Mouse (Mus musculus) limb, embryonic 15.5 days (tissue): Measurements from ENCODE around the gene Slc23a2. TPM values are rescaled to one million over a fixed set of nuclear protein-coding genes. Genes with fewer than 3 reads are reported as not detected.

Source experiments
- ATAC-seq: fragments of 200-750 bp; cut with Nextera tagmentation; 2 replicates; pipeline ENCODE4 v1.8.0; 2017; ENCODE audit warnings: low read depth, moderate TSS enrichment; ENCODE audit not compliant: insufficient number of reproducible peaks, low FRiP score, low TSS enrichment
- H3K27ac ChIP-seq: fragments of 300-500 bp; sonication (generic); 2 replicates; pipeline ENCODE4 v1.5.1; 2015; ENCODE audit warnings: moderate library complexity, mild to moderate bottlenecking, inconsistent platforms
- H3K27me3 ChIP-seq: fragments of 300-500 bp; sonication (generic); 2 replicates; pipeline ENCODE4 v1.6.1; 2015; ENCODE audit warnings: inconsistent platforms
- H3K36me3 ChIP-seq: fragments of 300-500 bp; sonication (generic); 2 replicates; pipeline ENCODE4 v1.6.1; 2015; ENCODE audit warnings: inconsistent platforms
- H3K4me1 ChIP-seq: fragments of 300-500 bp; sonication (generic); 2 replicates; pipeline ENCODE4 v1.6.1; 2015; ENCODE audit warnings: inconsistent platforms
- H3K4me2 ChIP-seq: fragments of 300-500 bp; sonication (generic); 2 replicates; pipeline ENCODE4 v1.6.1; 2015; ENCODE audit warnings: mild to moderate bottlenecking, inconsistent platforms
- H3K4me3 ChIP-seq: fragments of 300-500 bp; sonication (generic); 2 replicates; pipeline ENCODE4 v1.5.1; 2015; ENCODE audit warnings: mild to moderate bottlenecking, inconsistent platforms
- H3K9ac ChIP-seq: fragments of 300-500 bp; sonication (generic); 2 replicates; pipeline ENCODE4 v1.6.1; 2015; ENCODE audit warnings: inconsistent platforms
- H3K9me3 ChIP-seq: fragments of 300-500 bp; sonication (generic); 2 replicates; pipeline ENCODE4 v1.6.1; 2016; ENCODE audit warnings: inconsistent platforms
- WGBS: fragments of 180-500 bp; shearing (Covaris S2); methylation state at CpG from one replicate; pipeline ENCODE4 v1.1.7; 2015; 5-methylcytosine and 5-hydroxymethylcytosine counted together
- polyA plus RNA-seq: library from polyadenylated mRNA; unstranded; fragments of >200 nt; fragmentation: Nextera tagmentation; extraction: Ambion mirVana; gene quantifications from 2 replicates; pipeline ENCODE4 v1.2.1, GENCODE M21; 2015

The Slc23a2 gene
- 11.1 and 11.5 TPM in 2 replicates for polyA plus RNA-seq

- H3K36me3 ChIP-seq: no peaks in the 10 kb centered on the region
- no peaks in the 10 kb centered on the region for H3K9me3 ChIP-seq
- peak; percentile 75; the same call in 1 of the 2 replicates for ATAC-seq
- H3K4me1 ChIP-seq: peaks cover 11% of the 10 kb centered on the region
- H3K27ac ChIP-seq: 0 out of 2 replicates have a peak within 1 kb of the TSS, but pooled peaks have one; percentile 43
- H3K4me2 ChIP-seq: peak within 1 kb of the TSS; percentile 94
- peak within 1 kb of the TSS; percentile 93 for H3K4me3 ChIP-seq
- peaks cover 24% of the 10 kb centered on the region; the same call in 1 of the 2 replicates for H3K27me3 ChIP-seq
- WGBS: under 1% methylated on average over 57 of the region's 68 CpGs
- peak within 1 kb of the TSS; percentile 74 for H3K9ac ChIP-seq
Observed at GRCm38 (mm10) chr2:132144971-132145691, at the start of gene Slc23a2. Gene Slc23a2, minus strand, starts transcription at chr2:132145108.

- Histone ChIP-seq H3K27ac (no peak overlapping the region), H3K4me3 (no peak overlapping the region), H3K9ac (no peak overlapping the region), H3K27me3 (no peaks in the 10 kb centered on the region), H3K4me1 (no peaks in the 10 kb centered on the region), H3K4me2 (no peak overlapping the region), H3K36me3 (no peaks in the 10 kb centered on the region), H3K9me3 (no peaks in the 10 kb centered on the region)
- ATAC-seq: no peak
- WGBS: 57% methylated on average over 3 of the region's 3 CpGs
Observed at GRCm38 (mm10) chr2:132190602-132191161, 45.8 kb upstream of the Slc23a2 start.

GRCm38 (mm10) chr2:132183874-132184273 lies 39.0 kb upstream of the Slc23a2 start:
- H3K9me3 ChIP-seq: no peaks in the 10 kb centered on the region
- H3K36me3 ChIP-seq: no peaks in the 10 kb centered on the region
- H3K27me3 ChIP-seq: no peaks in the 10 kb centered on the region
- 68% methylated on average over 6 of the region's 6 CpGs for WGBS
- no peak overlapping the region for H3K9ac ChIP-seq
- H3K4me1 ChIP-seq: peaks cover 5% of the 10 kb centered on the region; the same call in 1 of the 2 replicates
- H3K4me2 ChIP-seq: no peak overlapping the region
- no peak for ATAC-seq
- no peak overlapping the region for H3K27ac ChIP-seq
- no peak overlapping the region for H3K4me3 ChIP-seq

- H3K4me2 ChIP-seq: no peak overlapping the region
- WGBS: 21% methylated on average over 1 of the region's 1 CpGs
- peaks cover 5% of the 10 kb centered on the region; the same call in 1 of the 2 replicates for H3K4me1 ChIP-seq
- H3K36me3 ChIP-seq: no peaks in the 10 kb centered on the region
- H3K9me3 ChIP-seq: no peaks in the 10 kb centered on the region
- no peak overlapping the region for H3K4me3 ChIP-seq
- H3K27me3 ChIP-seq: no peaks in the 10 kb centered on the region
- H3K27ac ChIP-seq: no peak overlapping the region
- no peak for ATAC-seq
- no peak overlapping the region for H3K9ac ChIP-seq
Observed at GRCm38 (mm10) chr2:132180463-132181205, 35.7 kb upstream of the Slc23a2 start.

- Histone ChIP-seq H3K27ac (no peak overlapping the region), H3K9ac (no peak overlapping the region), H3K4me1 (peaks cover 5% of the 10 kb centered on the region; the same call in 1 of the 2 replicates), H3K4me2 (no peak overlapping the region), H3K4me3 (no peak overlapping the region), H3K9me3 (no peaks in the 10 kb centered on the region), H3K36me3 (no peaks in the 10 kb centered on the region), H3K27me3 (no peaks in the 10 kb centered on the region)
- ATAC-seq: no peak
- WGBS: 72% methylated on average over 7 of the region's 7 CpGs
Observed at GRCm38 (mm10) chr2:132179371-132179770, 34.5 kb upstream of the Slc23a2 start.

GRCm38 (mm10) chr2:132177406-132177805 lies 32.5 kb upstream of the Slc23a2 start:
- no peak overlapping the region for H3K4me2 ChIP-seq
- no peak overlapping the region for H3K4me3 ChIP-seq
- H3K27me3 ChIP-seq: no peaks in the 10 kb centered on the region
- ATAC-seq: no peak
- no peaks in the 10 kb centered on the region for H3K9me3 ChIP-seq
- H3K9ac ChIP-seq: no peak overlapping the region
- WGBS: 89% methylated on average over 9 of the region's 9 CpGs
- H3K27ac ChIP-seq: no peak overlapping the region
- peaks cover 5% of the 10 kb centered on the region; the same call in 1 of the 2 replicates for H3K4me1 ChIP-seq
- no peaks in the 10 kb centered on the region for H3K36me3 ChIP-seq

- Histone ChIP-seq H3K4me2 (no peak overlapping the region), H3K36me3 (no peaks in the 10 kb centered on the region), H3K9me3 (no peaks in the 10 kb centered on the region), H3K9ac (no peak overlapping the region), H3K4me3 (no peak overlapping the region), H3K4me1 (peaks cover 5% of the 10 kb centered on the region; the same call in 1 of the 2 replicates), H3K27ac (no peak overlapping the region), H3K27me3 (no peaks in the 10 kb centered on the region)
- 69% methylated on average over 3 of the region's 3 CpGs for WGBS
- no peak for ATAC-seq
Observed at GRCm38 (mm10) chr2:132176289-132176848, 31.5 kb upstream of the Slc23a2 start.

- no peak for ATAC-seq
Observed at GRCm38 (mm10) chr2:132174048-132174447, 29.1 kb upstream of the Slc23a2 start.

GRCm38 (mm10) chr2:132171939-132172338 lies 27.0 kb upstream of the Slc23a2 start:
- Histone ChIP-seq H3K36me3 (no peaks in the 10 kb centered on the region), H3K27ac (no peak overlapping the region), H3K9ac (no peak overlapping the region), H3K4me2 (no peak overlapping the region), H3K4me3 (no peak overlapping the region), H3K27me3 (no peaks in the 10 kb centered on the region), H3K9me3 (no peaks in the 10 kb centered on the region), H3K4me1 (no peaks in the 10 kb centered on the region)
- 86% methylated on average over 8 of the region's 8 CpGs for WGBS
- no peak for ATAC-seq

More at GRCm38 (mm10) chr2:132174048-132174447, 29.1 kb upstream of the Slc23a2 start:
- Histone ChIP-seq H3K36me3 (no peaks in the 10 kb centered on the region), H3K4me2 (no peak overlapping the region), H3K4me3 (no peak overlapping the region), H3K27ac (no peak overlapping the region), H3K9me3 (no peaks in the 10 kb centered on the region), H3K9ac (no peak overlapping the region), H3K27me3 (no peaks in the 10 kb centered on the region), H3K4me1 (peaks cover 1% of the 10 kb centered on the region; the same call in 1 of the 2 replicates)
- 86% methylated on average over 3 of the region's 3 CpGs for WGBS

- Histone ChIP-seq H3K9me3 (no peaks in the 10 kb centered on the region), H3K4me2 (no peak overlapping the region), H3K36me3 (no peaks in the 10 kb centered on the region), H3K9ac (no peak overlapping the region), H3K27ac (no peak overlapping the region), H3K4me1 (no peaks in the 10 kb centered on the region), H3K4me3 (no peak overlapping the region), H3K27me3 (no peaks in the 10 kb centered on the region)
- WGBS: 82% methylated on average over 7 of the region's 7 CpGs
- no peak for ATAC-seq
Observed at GRCm38 (mm10) chr2:132169150-132169549, 24.2 kb upstream of the Slc23a2 start.

GRCm38 (mm10) chr2:132163626-132164025 lies 18.7 kb upstream of the Slc23a2 start:
- Histone ChIP-seq H3K4me1 (no peaks in the 10 kb centered on the region), H3K27me3 (no peaks in the 10 kb centered on the region), H3K27ac (no peak overlapping the region), H3K9me3 (no peaks in the 10 kb centered on the region), H3K9ac (no peak overlapping the region), H3K4me3 (no peak overlapping the region), H3K4me2 (no peak overlapping the region), H3K36me3 (no peaks in the 10 kb centered on the region)
- ATAC-seq: no peak
- 90% methylated on average over 1 of the region's 1 CpGs for WGBS
